Mouse (Mus musculus) hindbrain, embryonic 15.5 days (tissue): ENCODE results near the gene Nphs1. TPM values are rescaled to one million over a fixed set of nuclear protein-coding genes. Genes with fewer than 3 reads are reported as not detected.

Experiments
- ATAC-seq: fragments of 200-750 bp; cut with Nextera tagmentation; 2 replicates; pipeline ENCODE4 v1.8.0; 2017; ENCODE audit warnings: low read depth, moderate number of reproducible peaks, moderate TSS enrichment; ENCODE audit not compliant: low FRiP score
- H3K27ac ChIP-seq: fragments of 300-500 bp; sonication (generic); replicated peaks from 2 replicates; pipeline ENCODE4 v1.5.1; 2015; ENCODE audit warnings: mild to moderate bottlenecking, inconsistent platforms
- H3K27me3 ChIP-seq: fragments of 300-500 bp; sonication (generic); 2 replicates; pipeline ENCODE4 v1.6.1; 2015; ENCODE audit warnings: control low read depth, inconsistent platforms
- H3K36me3 ChIP-seq: fragments of 300-500 bp; sonication (generic); 2 replicates; pipeline ENCODE4 v1.6.1; 2015; ENCODE audit warnings: control low read depth, inconsistent platforms
- H3K4me1 ChIP-seq: fragments of 300-500 bp; sonication (generic); replicated peaks from 2 replicates; pipeline ENCODE4 v1.6.1; 2015; ENCODE audit warnings: control low read depth, inconsistent platforms
- H3K4me2 ChIP-seq: fragments of 300-500 bp; sonication (generic); 2 replicates; pipeline ENCODE4 v1.6.1; 2015; ENCODE audit warnings: moderate library complexity, mild to moderate bottlenecking, inconsistent platforms
- H3K4me3 ChIP-seq: fragments of 300-500 bp; sonication (generic); 2 replicates; pipeline ENCODE4 v1.5.1; 2015; ENCODE audit warnings: mild to moderate bottlenecking, inconsistent platforms
- H3K9ac ChIP-seq: fragments of 300-500 bp; sonication (generic); 2 replicates; pipeline ENCODE4 v1.6.1; 2015; ENCODE audit warnings: inconsistent platforms
- H3K9me3 ChIP-seq: fragments of 300-500 bp; sonication (generic); 2 replicates; pipeline ENCODE4 v1.6.1; 2016; ENCODE audit warnings: control low read depth, inconsistent platforms
- WGBS: fragments of 180-500 bp; shearing (Covaris S2); methylation state at CpG from one replicate; pipeline ENCODE4 v1.1.7; 2015; 5-methylcytosine and 5-hydroxymethylcytosine counted together
- polyA plus RNA-seq: library from polyadenylated mRNA; unstranded; fragments of >200 nt; fragmentation: Nextera tagmentation; extraction: Ambion mirVana; gene quantifications from 2 replicates; pipeline ENCODE4 v1.2.1, GENCODE M21; 2015

The Nphs1 gene
- polyA plus RNA-seq: 1.1 and 1.2 TPM in 2 replicates

DNA sequence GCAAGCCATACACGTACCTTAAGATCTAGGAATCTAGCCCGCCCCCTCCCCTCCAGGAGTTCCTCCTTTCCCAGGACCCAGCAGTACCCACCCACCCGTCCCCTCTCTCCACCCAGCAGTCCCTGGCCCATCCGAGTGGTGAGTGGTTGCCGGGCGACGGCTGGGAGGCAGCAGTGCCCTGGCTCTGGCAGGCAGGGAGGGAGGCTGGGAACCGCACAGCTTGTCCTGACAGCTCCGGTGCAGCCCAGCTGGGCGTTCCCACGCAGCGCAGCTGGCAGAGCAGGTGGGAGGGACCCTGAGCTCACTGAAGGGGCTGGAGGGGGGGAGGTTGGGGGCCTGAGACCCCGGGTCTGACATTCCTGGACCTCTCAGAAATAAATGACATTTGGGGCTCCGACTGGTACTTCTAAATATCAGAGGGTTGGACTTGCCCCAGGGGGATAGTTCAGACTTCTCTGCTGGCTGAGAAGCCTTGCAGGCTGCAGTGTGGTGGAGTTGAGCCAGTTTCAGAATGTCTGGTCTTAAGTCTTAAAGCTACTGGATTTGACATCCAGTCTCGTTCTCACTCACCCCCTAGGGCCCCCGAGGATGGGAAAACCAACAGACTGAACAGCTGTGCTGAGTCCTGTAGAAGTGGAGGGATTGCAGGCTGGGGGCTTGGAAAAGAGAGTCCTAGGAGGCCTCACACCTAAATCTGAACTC is at the start of gene Nphs1, which contains the start of gene Kirrel2:
Nphs1 (plus strand) TSS at position 687 of the 702 bp plus-strand sequence.
Kirrel2 (minus strand) TSS at position 62 of the 702 bp plus-strand sequence.
- Histone ChIP-seq H3K36me3 (no peaks in the 10 kb centered on the region), H3K27ac (peak within 1 kb of the TSS; percentile 34)

DNA sequence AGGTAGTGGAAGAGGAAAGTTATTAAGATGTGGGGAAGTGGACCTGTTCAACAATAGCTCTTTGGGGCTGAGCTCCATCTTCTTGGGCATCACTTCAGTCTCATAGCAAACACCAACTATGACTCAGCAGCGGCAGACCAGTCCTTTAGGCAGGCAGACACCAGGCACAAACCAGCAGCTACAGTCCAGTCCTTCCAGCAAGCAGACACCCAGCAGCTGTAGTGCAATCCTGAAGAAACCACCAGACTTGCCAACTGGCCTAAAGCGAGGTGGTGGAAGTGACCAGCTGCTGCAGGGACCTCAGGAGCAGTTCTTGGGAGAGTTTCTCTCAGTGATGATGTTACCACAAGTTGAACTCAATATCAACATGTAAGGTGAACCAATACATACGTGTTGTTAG is 49.5 kb upstream of the Nphs1 start:
- Histone ChIP-seq H3K36me3 (no peaks in the 10 kb centered on the region), H3K27me3 (no peaks in the 10 kb centered on the region), H3K9me3 (no peaks in the 10 kb centered on the region), H3K4me3 (no peak overlapping the region), H3K4me1 (no peaks in the 10 kb centered on the region), H3K9ac (no peak overlapping the region), H3K27ac (no peak overlapping the region), H3K4me2 (no peak overlapping the region)
- 85% methylated on average over 3 of the region's 3 CpGs for WGBS
- no peak for ATAC-seq

More for the DNA sequence above, at the start of gene Nphs1, which contains the start of gene Kirrel2:
- H3K27me3 ChIP-seq: peaks cover 58% of the 10 kb centered on the region
- no peaks in the 10 kb centered on the region for H3K9me3 ChIP-seq
- WGBS: under 1% methylated on average over 16 of the region's 16 CpGs
- H3K9ac ChIP-seq: peak within 1 kb of the TSS; percentile 36
- H3K4me3 ChIP-seq: peak within 1 kb of the TSS; percentile 32
- peak within 1 kb of the TSS; percentile 63 for H3K4me2 ChIP-seq
- peaks cover 35% of the 10 kb centered on the region for H3K4me1 ChIP-seq
- peak; percentile 81 for ATAC-seq

DNA sequence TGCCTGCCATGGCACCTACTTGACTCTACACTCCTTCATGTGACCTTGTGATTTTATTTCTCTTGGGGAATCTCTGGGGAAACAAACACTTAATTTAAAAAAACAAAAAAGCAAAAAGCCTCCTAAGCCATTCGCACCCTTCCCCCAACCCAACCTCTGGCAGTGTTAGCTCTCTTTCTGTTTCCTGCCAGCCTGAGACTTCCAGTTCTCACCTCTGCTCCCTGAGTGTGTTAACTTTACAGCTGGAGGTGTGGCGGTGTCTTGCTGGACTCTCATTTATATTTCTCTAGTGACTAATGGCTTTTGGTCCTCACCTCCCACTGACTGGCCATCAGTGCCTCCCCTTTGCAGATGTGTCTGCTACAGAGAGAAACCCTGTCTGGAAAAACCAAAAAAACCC is 48.3 kb upstream of the Nphs1 start:
- Histone ChIP-seq H3K4me1 (no peaks in the 10 kb centered on the region), H3K9ac (no peak overlapping the region), H3K9me3 (no peaks in the 10 kb centered on the region), H3K36me3 (no peaks in the 10 kb centered on the region), H3K4me3 (no peak overlapping the region), H3K27ac (no peak overlapping the region), H3K27me3 (no peaks in the 10 kb centered on the region), H3K4me2 (no peak overlapping the region)
- 86% methylated on average over 2 of the region's 2 CpGs for WGBS
- ATAC-seq: no peak

DNA sequence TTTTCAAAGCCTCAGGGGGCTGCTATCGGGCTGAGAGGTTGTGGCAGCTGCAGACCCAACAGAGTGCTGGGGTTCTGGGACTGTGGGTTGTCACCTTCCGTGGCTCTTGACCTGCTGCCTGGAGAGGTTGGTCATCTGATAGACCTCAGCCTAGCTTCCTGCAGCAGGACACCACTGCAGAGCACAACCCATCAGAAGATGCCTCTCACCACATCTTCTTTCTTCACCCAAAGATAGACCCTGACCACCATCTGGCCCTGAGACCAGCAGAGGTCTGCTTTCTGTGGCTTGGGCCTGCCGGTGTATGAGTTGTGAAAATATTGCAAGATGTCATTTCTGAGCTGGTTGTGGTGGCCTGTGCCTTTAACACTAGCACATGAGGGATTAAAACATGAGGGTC is 47.1 kb upstream of the Nphs1 start:
- WGBS: 78% methylated on average over 3 of the region's 3 CpGs
- Histone ChIP-seq H3K4me1 (no peaks in the 10 kb centered on the region), H3K27me3 (no peaks in the 10 kb centered on the region), H3K9ac (no peak overlapping the region), H3K27ac (no peak overlapping the region), H3K9me3 (no peaks in the 10 kb centered on the region), H3K36me3 (no peaks in the 10 kb centered on the region), H3K4me3 (no peak overlapping the region), H3K4me2 (no peak overlapping the region)
- no peak for ATAC-seq

DNA sequence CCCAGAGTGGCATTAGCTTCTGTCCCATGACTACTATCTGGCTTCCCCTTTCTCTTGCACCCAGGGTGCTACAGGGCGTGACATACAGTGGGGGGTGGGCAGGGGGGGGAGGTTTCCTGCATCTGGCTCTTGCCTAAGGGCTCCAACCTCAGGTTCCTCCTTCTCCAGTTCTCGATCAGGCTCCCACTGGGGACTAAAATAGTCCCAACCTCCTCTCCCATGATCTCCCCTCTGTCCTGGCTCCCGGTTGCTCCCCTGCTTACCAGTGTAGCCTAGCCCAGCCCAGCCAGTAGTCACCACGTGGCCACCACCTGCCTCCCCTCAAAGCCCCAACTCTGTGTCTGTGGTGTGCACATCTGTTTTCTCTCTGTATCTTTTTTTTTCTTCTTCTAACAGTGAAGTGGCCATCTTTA is 45.4 kb upstream of the Nphs1 start:
- H3K9me3 ChIP-seq: no peaks in the 10 kb centered on the region
- no peak; the same call in 1 of the 2 replicates for ATAC-seq
- no peak overlapping the region for H3K4me2 ChIP-seq
- 64% methylated on average over 4 of the region's 4 CpGs for WGBS
- no peaks in the 10 kb centered on the region for H3K27me3 ChIP-seq
- no peak overlapping the region for H3K4me3 ChIP-seq
- H3K27ac ChIP-seq: no peak overlapping the region
- no peaks in the 10 kb centered on the region for H3K4me1 ChIP-seq
- no peaks in the 10 kb centered on the region for H3K36me3 ChIP-seq
- H3K9ac ChIP-seq: no peak overlapping the region

DNA sequence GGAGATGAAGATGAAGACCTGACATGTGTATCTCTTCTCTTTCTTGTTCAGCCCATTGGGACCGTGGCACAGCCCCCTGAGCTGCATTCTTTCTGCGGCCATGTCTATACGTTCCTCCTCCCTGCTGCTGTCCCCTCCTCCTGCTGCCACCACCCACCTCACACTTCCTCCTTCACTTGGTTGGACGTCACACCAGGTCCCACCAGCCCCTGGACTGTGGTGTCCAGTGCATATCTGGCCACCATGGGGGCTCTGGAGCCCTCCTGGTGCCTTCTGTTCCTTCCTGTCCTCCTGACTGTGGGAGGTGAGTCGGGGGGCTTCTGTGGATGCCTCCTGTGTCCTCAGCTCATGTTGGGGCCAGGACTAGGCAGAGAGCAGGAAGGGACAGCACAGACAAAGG is 44.5 kb upstream of the Nphs1 start, which contains the start of gene Tyrobp:
Tyrobp (plus strand) TSS at position 165 of the 400 bp plus-strand sequence.
- Histone ChIP-seq H3K9me3 (no peaks in the 10 kb centered on the region), H3K4me1 (no peaks in the 10 kb centered on the region), H3K9ac (no peak within 1 kb of the TSS), H3K36me3 (no peaks in the 10 kb centered on the region), H3K4me2 (no peak within 1 kb of the TSS), H3K27me3 (no peaks in the 10 kb centered on the region), H3K27ac (no peak within 1 kb of the TSS), H3K4me3 (no peak within 1 kb of the TSS)
- 73% methylated on average over 5 of the region's 5 CpGs for WGBS
- ATAC-seq: no peak

DNA sequence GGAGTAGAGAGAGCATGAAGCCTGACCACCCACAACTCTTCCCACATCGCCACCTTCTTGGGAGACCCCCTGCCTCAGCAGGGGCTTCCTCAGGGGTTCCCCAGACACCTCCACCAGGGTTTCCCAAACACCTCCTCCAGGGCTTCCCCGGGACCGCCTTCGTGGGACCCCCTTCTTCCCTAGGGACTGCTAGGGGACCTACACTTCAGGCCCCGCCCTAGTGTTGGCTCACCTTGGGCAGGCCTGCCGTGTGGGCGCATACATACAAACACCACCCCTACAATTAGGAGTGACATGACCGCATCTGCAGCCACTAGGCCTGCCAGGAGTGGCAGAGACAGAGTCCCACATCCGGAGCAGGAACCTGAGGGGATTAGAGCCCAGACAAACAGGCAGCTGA is 40.3 kb upstream of the Nphs1 start:
- Histone ChIP-seq H3K27ac (no peak overlapping the region), H3K4me1 (peaks cover 12% of the 10 kb centered on the region), H3K27me3 (no peaks in the 10 kb centered on the region), H3K9me3 (no peaks in the 10 kb centered on the region), H3K4me3 (no peak overlapping the region), H3K4me2 (no peak overlapping the region), H3K36me3 (no peaks in the 10 kb centered on the region), H3K9ac (no peak overlapping the region)
- 81% methylated on average over 9 of the region's 9 CpGs for WGBS
- no peak for ATAC-seq

DNA sequence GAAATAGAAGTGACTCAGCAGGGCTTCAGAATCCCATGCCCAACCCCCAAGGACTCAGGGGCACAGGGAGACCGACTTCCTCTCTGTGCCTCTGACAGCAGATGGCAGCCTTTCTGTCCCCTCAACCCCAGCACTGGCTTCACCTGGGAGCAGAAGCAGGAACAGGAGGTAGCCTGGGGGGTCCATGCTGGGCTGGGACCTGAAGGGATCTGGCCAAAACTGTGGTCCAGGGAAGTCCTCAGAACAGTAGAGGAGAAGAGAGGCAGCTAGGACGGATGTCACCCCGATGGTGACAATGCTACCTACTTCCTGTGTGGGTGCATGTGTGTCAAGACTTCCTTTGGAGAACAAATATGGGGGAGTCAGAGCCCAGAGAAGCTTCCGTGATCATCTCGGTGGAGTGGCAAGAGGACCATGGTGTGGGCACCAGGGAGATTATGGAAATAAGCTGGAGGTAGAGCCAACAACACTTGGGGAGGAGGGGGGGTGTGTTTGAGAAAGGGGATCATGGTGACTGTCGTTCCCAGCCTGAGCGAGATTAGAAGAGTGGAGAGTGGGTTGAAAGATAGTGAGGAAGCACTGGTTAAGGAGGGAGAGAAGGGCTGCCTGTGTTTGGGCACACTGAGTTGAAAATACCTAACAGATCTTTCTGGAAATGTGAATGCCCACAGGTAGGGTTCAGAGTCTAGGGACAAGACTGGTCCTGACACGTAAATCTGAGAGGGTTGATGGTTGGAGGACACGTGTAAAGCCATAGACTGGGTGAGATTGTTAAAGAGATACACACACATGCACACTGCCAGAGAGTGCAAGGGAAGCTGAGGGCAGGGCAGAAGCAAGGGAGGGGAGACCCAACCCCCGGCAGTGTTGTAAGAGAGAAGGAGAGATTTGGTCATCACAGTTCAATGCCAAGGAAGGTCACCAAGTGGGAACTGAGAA is 38.3 kb upstream of the Nphs1 start, which contains the start of gene Hcst:
Hcst (minus strand) TSS at position 294 of the 939 bp plus-strand sequence.
- no peaks in the 10 kb centered on the region for H3K9me3 ChIP-seq
- 76% methylated on average over 10 of the region's 10 CpGs for WGBS
- H3K4me3 ChIP-seq: no peak within 1 kb of the TSS
- H3K4me1 ChIP-seq: peaks cover 20% of the 10 kb centered on the region
- no peaks in the 10 kb centered on the region for H3K36me3 ChIP-seq
- no peaks in the 10 kb centered on the region for H3K27me3 ChIP-seq
- H3K27ac ChIP-seq: no peak within 1 kb of the TSS
- H3K4me2 ChIP-seq: no peak within 1 kb of the TSS
- no peak within 1 kb of the TSS for H3K9ac ChIP-seq
- no peak for ATAC-seq

DNA sequence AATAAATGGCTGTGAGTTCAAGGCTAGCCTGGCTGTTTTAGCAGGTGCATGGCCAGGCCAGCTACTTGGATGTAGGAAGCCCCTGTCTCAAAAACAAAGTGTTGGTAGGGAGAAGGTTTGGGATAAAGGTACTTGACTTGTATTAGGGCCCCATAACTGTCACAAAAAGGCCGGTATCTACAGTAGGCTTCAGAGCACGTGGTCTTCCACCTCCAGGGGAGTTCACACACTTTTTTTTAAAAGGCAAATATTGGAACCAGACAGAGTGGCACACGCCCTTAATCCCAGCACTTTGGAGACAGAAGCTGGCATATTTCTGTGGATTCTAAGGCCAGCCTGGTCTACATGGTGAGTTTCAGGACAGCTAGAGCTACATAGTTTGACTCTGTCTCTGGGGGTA is 37.4 kb upstream of the Nphs1 start:
- no peak overlapping the region for H3K4me3 ChIP-seq

DNA sequence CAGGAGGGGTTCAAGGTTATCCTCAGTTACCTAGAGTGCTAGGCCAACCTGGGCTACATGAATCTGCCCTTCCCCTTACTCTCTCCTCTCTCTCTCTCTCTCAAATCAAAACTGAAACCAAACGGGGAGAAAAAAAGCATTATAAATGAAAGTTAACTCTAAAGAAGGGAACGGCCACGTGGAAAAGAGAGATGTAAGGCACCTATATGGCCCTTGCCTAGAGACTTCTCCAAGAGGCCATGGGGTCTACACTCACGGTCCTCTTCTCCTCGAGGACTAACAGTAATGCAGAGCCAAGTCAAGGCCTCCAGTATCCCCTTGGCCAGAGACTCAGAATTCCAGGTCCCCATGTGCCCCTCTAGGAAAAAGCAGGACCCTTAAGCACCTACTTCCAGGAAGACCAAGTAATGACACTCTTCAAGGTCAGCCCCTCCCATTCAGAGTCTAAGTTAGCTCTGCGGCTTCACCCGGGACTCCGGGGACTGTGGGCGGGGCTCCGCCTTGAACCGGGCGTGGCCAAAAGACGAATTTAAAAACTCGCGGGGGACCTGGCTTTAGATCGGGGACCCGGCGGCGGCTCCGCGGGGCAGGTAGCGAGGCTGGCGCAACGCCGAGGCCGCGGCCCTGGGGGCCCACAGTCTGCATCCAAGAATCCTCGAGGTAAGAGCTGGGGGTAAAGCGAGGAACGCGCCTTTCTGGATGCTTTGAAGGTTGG is 36.8 kb upstream of the Nphs1 start, which contains the start of gene Nfkbid:
Nfkbid (plus strand) TSS at position 558 of the 715 bp plus-strand sequence.
- peak within 1 kb of the TSS; percentile 96 for H3K4me2 ChIP-seq
- WGBS: 10% methylated on average over 31 of the region's 31 CpGs
- H3K9me3 ChIP-seq: no peaks in the 10 kb centered on the region
- peak within 1 kb of the TSS; percentile 75 for H3K27ac ChIP-seq
- peak within 1 kb of the TSS; percentile 74 for H3K4me3 ChIP-seq
- peaks cover 20% of the 10 kb centered on the region for H3K4me1 ChIP-seq
- H3K27me3 ChIP-seq: no peaks in the 10 kb centered on the region
- 0 out of 2 replicates have a peak, but pooled peaks cover 6% of the 10 kb centered on the region for H3K36me3 ChIP-seq
- ATAC-seq: 0 out of 2 replicates have a peak, but pooled peaks have one; percentile 1
- H3K9ac ChIP-seq: peak within 1 kb of the TSS; percentile 69

More for the DNA sequence above, 37.4 kb upstream of the Nphs1 start:
- 87% methylated on average over 3 of the region's 3 CpGs for WGBS
- H3K4me1 ChIP-seq: peaks cover 20% of the 10 kb centered on the region
- H3K9ac ChIP-seq: no peak overlapping the region
- H3K36me3 ChIP-seq: 0 out of 2 replicates have a peak, but pooled peaks cover 2% of the 10 kb centered on the region
- no peak overlapping the region for H3K27ac ChIP-seq
- ATAC-seq: no peak
- H3K27me3 ChIP-seq: no peaks in the 10 kb centered on the region
- no peak overlapping the region for H3K4me2 ChIP-seq
- no peaks in the 10 kb centered on the region for H3K9me3 ChIP-seq

DNA sequence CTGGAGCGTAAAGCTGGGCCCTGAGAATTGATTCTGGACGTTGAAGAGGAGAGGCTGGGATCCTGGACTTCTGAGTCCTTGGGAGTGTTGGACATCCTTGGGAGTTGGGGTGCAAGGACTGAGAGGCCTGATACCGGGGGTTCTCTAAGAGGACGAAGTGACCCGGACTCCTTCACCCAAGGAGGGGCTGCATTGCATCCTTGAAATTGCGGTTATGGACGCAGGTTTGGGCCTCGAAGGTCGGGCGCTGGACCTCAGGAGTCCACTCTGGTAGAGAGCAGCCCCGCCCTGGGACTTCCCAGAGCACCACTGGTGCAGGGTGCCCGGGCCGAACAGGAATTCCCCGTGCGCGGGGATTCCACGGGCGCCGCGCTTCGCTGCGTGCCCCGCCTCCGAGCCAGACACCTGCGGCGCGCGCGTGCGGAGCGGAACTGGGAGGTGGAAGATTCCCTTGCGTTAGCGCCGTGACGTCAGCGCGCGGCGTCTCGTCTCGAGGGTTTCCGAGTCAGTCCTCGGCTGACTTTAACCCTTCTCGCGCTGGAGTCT is 36.2 kb upstream of the Nphs1 start:
- H3K9me3 ChIP-seq: no peaks in the 10 kb centered on the region
- WGBS: under 1% methylated on average over 45 of the region's 45 CpGs
- H3K27ac ChIP-seq: peak overlapping the region; percentile 75
- peak overlapping the region; percentile 69 for H3K9ac ChIP-seq
- peak overlapping the region; percentile 96 for H3K4me2 ChIP-seq
- peak; percentile 90 for ATAC-seq
- no peaks in the 10 kb centered on the region for H3K27me3 ChIP-seq
- H3K36me3 ChIP-seq: peaks cover 12% of the 10 kb centered on the region; the same call in 1 of the 2 replicates
- peak overlapping the region; percentile 74 for H3K4me3 ChIP-seq
- peaks cover 20% of the 10 kb centered on the region for H3K4me1 ChIP-seq
